Mouse (Mus musculus) monocyte, adult 2 months (primary cell): ENCODE measurements around the gene Acr.

Source experiments
- DNase-seq, 2 experiments: peaks; one replicate each; pipeline ENCODE4 v3.0.0; 2022; ENCODE audit warnings: low spot score in 2 of 2, low read depth in 1 of 2

Acr gene

GRCm38 (mm10) chr15:89568114-89568513, at the start of gene Acr:
Gene Acr, plus strand, starts transcription at chr15:89568326.
- no peak for DNase-seq

- DNase-seq = no peak
Measured at GRCm38 (mm10) chr15:89521951-89522350, 46.2 kb upstream of the Acr start.

DNA sequence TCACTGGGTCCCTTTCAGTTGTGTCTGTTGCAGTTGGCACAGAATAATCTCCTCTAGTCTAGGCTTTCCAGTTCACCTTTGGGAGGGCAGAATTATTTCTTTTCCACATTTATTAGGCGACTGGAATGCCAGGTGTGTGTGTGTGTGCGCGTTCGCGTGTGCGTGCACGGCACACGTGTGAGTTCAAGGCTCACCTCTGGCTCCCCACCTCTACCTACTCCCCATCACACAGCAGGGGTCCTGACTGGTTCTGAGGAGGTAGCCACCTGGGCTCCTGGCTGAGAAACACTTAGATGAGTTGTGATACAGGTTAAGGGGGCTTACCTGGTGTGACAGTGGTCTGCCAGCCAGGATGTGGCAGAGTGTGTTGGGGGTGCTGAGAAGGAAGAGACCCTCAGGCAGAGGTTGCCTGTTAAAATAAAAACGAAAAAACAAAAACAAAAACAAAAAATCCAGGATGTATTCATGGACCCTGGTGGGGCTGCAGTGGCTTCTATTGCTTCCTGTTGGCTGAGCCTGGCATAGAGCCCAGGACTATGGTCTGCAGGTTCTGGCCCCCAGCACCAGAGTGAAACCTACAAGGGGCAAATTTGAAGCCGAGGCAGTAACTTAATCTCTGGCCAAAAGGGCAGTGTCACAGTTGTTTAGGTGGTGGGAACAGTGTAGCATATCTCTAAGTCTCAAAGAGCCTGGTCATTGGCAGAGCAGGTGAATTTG, 45.4 kb upstream of the Acr start:
- DNase-seq = no peak

GRCm38 (mm10) chr15:89523283-89523832, 44.8 kb upstream of the Acr start:
- DNase-seq = no peak

DNA sequence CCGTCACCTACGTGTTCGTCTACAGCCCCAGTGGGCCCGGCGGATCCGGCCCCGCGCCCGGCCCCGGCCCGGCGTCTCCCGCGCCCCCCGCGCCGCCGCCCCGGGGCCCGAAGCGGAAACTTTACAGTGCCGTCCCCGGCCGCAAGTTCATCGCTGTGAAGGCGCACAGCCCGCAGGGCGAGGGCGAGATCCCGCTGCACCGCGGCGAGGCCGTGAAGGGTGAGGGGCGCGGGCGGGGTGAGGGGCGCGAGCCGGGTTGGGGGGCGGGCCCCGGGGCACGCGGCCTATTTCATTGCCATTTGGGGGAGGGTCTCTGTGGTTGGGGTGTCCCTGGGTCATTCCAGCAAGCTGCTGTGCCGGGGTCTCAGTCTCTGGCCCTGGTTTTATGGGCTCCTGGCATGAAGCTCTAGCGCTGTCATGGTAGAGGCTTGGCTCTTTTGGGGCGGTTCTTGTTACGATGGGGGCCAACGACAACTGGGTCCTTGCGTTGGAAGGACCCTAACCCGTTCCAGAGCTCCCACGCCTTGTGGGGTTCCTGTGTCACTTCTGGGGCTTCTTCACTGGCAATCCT, 44.0 kb upstream of the Acr start:
- no peak for DNase-seq

DNA sequence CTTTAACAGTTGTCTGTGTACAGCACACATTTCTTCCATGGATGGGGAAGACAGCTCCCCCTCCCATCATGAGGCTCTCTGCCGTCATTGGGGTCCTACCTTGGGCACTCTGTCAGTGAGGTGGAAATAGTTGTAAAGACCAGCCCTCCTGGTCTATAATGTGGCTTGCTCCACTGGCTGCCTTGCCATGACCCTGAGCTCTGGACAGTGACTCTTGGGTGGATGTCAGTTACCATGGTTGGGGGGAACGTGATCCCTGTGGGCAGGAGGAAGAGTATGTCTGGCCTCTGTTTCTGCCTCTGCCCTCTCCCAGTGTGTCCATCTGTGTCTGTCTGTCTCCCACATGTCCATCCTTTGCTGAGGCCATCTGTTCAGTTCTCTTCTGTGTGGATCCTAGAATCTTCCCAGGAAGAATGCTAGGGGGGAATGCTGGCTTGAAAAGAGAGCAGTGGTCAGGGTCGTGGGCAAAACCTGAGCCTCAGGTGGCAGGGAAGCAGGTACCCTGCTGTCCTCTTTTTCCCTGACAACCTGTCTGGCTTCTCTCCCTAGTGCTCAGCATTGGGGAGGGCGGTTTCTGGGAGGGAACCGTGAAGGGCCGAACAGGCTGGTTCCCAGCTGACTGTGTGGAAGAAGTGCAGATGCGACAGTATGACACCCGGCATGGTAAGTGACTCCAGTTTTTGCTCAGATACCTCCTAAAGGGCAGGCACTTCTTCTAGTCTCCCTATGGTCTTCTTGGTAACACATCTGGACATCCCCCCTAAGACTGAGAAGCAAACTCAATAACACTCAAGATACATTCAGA, 43.3 kb upstream of the Acr start:
- DNase-seq = no peak

DNA sequence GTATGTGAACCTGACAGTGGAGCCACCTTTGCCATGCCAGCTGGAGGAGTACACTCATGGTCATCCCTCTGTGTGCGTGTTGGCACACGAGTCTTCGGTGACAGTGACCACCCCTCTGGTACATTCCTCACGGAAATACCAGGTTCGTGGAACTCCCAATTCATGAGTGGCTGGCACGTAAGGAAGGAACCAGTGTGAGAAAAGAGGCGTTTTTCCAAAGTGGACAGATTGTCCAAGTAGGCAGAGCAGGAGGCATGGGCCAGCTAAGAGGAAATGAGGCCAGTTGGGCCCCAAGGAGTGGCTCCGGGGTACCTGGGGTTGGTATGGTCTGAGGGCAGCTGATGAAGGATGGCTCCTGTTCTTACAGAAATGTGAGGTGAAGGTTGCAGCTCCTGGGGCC, 42.7 kb upstream of the Acr start:
- no peak for DNase-seq

GRCm38 (mm10) chr15:89525896-89526295, 42.2 kb upstream of the Acr start:
- no peak for DNase-seq

- no peak for DNase-seq
Measured at GRCm38 (mm10) chr15:89526776-89527325, 41.3 kb upstream of the Acr start.

- no peak for DNase-seq
Measured at GRCm38 (mm10) chr15:89527466-89527865, 40.7 kb upstream of the Acr start.

DNA sequence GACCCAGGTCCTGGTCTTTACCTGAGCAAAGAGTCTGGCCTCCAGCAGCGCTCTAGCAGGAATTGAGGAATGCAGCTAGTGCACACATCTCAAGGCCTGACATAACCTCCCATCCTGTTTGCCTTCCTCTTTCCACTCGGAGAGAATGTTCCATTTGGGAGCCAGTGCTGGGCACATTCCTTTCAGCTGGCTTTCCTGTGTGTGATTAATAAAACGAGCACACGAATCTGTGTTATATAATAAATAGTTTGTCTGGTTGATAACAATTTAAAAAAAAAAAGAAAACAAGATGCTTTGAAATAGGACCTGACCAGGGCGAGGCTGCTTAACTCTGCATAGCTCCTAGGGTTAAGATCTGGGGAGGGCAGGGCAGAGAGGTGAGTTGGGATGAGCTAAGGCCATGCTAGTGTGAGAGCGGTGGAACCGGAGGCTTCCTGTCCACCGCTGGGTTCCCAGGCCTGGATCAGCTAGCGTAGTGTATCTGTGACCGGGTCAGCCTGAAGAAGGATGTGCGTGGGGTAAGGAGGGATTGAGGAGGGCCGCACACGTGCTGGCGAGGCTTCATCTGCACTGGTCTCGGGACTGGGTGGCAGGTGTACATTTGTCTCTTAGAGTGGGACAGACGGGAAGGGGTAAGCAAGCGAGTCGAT, 39.8 kb upstream of the Acr start:
- DNase-seq = no peak

DNA sequence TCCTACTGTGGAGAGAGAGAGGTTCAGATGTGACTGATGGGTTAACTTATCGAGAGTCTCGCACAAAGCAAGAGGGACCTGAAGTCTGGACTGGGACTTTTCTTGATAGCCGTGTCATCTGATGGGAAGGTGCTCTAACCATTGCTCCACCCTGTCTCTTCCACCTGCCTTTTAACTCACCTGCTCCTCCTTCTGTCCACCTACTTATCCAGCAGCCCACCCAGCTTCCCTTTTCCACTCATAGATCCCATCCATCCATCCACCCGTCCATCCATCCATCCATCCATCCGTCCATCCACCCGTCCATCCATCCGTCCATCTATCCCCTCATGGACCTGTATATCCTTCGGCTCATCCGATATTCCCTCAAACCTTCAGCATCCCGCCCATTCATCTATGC, 39.2 kb upstream of the Acr start:
- no peak for DNase-seq

GRCm38 (mm10) chr15:89530336-89530735, 37.8 kb upstream of the Acr start:
- DNase-seq = no peak

- no peak for DNase-seq
Measured at GRCm38 (mm10) chr15:89531399-89531798, 36.7 kb upstream of the Acr start.

DNA sequence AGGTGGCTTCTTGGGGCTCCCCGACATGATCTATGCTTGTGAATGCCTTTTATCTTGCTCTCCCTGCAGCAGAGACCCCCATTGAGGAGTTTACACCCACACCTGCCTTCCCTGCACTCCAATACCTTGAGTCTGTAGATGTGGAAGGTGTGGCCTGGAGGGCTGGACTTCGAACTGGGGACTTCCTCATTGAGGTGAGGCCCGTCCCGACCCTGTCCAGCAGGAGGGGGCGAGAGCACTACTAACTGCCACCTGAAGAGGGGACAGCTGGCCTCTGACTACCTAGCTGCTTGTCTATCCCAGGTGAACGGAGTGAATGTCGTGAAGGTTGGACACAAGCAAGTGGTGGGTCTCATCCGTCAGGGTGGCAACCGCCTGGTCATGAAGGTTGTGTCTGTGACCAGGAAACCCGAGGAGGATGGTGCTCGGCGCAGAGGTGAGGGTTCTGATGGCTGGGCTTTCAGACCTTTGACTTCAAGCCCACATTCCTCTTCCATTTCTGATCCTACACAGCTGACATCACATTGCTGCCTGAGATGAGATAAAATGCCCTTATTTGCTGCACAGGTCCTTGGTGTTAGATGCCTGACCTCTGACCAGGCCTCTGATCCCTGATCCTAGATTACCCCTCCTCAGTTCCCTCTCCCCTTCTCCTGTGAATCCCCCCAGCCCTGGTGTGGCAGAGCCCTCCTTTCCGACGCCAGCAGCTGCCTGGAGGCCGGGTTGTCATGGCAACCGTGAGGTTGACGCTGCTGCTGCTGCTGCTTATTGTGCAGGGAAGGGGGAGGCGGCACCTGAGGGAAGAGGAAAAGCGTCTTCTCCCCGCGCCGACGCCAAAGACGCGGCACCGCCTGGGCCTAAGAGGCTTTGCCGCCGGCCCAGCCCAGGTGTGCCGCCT, 35.9 kb upstream of the Acr start:
- no peak for DNase-seq

DNA sequence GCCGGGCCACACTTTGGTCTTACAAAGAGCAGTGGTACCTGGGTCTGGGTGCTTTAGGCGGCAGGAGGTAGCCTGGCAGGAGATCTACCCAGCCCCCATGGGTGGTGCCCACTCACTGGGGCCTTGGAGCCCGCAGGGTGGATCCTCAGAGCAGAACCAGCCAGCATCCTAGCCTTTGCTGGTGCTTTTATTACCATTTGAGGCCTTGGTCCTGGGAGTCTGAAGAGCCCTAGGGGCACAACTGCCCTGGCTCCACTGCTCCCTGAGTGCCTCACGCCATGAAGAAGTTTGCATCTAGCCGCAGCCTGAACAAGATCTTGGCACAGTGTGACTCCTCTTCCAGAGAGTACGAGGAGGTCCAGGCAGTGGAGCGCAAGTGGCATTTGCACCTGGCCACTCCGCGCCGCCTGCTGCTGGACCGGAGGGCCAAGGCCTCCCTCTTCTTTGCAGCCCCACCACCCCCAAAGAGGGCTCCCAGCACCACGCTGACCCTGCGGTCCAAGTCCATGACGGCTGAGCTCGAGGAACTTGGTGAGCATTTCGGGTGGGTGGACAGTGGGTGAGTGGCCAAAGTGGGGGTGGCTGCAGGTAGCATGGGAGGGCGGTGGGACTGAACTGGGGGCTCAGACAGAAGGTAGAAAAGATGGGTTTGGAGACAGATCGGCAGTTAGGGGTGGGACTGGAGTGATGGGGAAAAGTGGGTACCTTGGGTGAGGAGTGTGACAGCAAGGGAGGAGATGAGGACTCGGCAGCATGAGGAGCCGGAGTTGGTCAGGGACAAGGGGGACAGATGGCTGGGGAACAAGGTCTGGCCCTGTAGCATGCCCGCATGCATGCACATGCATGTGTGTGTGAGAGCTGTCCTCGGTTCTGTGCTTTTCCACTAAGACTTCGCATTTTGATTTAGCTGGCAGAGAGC, 34.9 kb upstream of the Acr start:
- DNase-seq = no peak

DNA sequence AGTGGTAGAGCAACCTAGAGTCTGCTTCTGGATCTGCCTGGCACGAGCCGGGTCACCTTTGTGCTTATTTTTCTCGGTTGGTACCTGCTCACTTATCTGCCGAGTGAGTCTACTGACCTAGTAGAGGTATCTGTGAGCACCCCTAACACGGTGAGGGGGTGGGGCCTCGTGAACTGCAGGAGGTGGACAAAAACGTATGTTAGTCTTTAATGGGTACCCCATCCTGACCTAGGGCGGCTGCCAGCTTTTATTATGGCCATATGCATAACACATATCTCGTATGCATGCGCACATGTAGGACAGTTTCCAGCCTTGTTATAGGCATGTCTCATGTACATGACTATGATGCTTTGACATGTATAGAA, 34.3 kb upstream of the Acr start:
- no peak for DNase-seq

- no peak for DNase-seq
Measured at GRCm38 (mm10) chr15:89544171-89544570, 24.0 kb upstream of the Acr start.

- DNase-seq = no peak
Measured at GRCm38 (mm10) chr15:89547321-89547720, 20.8 kb upstream of the Acr start.
